Mouse (Mus musculus) kidney, adult 2 months (tissue): ENCODE results near the gene Acsl1. TPM values are rescaled to one million over a fixed set of nuclear protein-coding genes. Genes with fewer than 3 reads are reported as not detected.

Experiments used
- DNase-seq: peaks from one replicate; pipeline ENCODE4 v3.0.0; 2021
- H3K27ac ChIP-seq: fragments of 200-500 bp; 2 replicates; pipeline ENCODE4 v1.5.1; 2012; ENCODE audit warnings: low read depth, low read length, control low read depth, inconsistent platforms; ENCODE audit not compliant: insufficient read depth
- H3K27me3 ChIP-seq: fragments of 200-500 bp; replicated peaks from 2 replicates; pipeline ENCODE4 v1.6.1; 2012; ENCODE audit warnings: mild to moderate bottlenecking, moderate library complexity, low read length, inconsistent platforms; ENCODE audit not compliant: control insufficient read depth, insufficient read depth
- H3K36me3 ChIP-seq: fragments of 200-500 bp; 2 replicates; pipeline ENCODE4 v1.6.1; 2012; ENCODE audit warnings: mild to moderate bottlenecking, moderate library complexity, low read length, inconsistent platforms; ENCODE audit not compliant: control insufficient read depth, insufficient read depth
- H3K4me1 ChIP-seq: fragments of 200-500 bp; 2 replicates; pipeline ENCODE4 v1.6.1; 2011; ENCODE audit warnings: low read length; ENCODE audit not compliant: control insufficient read depth, insufficient read depth
- H3K4me3 ChIP-seq: fragments of 200-500 bp; 2 replicates; pipeline ENCODE4 v1.5.1; 2011; ENCODE audit warnings: mild to moderate bottlenecking, low read depth, low read length, control low read depth; ENCODE audit not compliant: insufficient read depth
- CTCF ChIP-seq: fragments of 200-500 bp; conservative IDR thresholded peaks from 2 replicates; pipeline ENCODE4 v1.5.1; 2011; ENCODE audit warnings: low read depth, mild to moderate bottlenecking, control low read depth, low read length, moderate library complexity, mixed read lengths; ENCODE audit not compliant: insufficient read depth, insufficient read length
- POLR2A ChIP-seq: fragments of 200-500 bp; IDR thresholded peaks from one replicate; pipeline ENCODE4 v1.6.1; 2011; ENCODE audit warnings: low read depth, low read length, control low read depth
- WGBS: fragments of 180-500 bp; shearing (Covaris S2); methylation state at CpG from one replicate; pipeline ENCODE4 v1.1.7; 2018; 5-methylcytosine and 5-hydroxymethylcytosine counted together
- polyA plus RNA-seq: library from polyadenylated mRNA; depleted of rRNA; stranded (reverse); fragments of >200 nt; gene quantifications from 2 replicates; pipeline ENCODE4 v1.2.3, GENCODE M21; 2012

Acsl1 gene
- polyA plus RNA-seq, 1 experiment = 212 TPM

- no peaks in the 10 kb centered on the region for H3K27me3 ChIP-seq
- no peaks in the 10 kb centered on the region for H3K36me3 ChIP-seq
- DNase-seq = peak; percentile 93
- TF ChIP-seq CTCF (peak; percentile 24; the same call in 1 of the 2 replicates), POLR2A (no peak)
- H3K4me1 ChIP-seq = peaks cover 6% of the 10 kb centered on the region; the same call in 1 of the 2 replicates
- peak overlapping the region; percentile 83 for H3K27ac ChIP-seq
- no peak overlapping the region for H3K4me3 ChIP-seq
- 18% methylated on average over 11 of the region's 11 CpGs for WGBS
Observed at GRCm38 (mm10) chr8:46546431-46547176, 75.8 kb downstream of the Acsl1 start.

GRCm38 (mm10) chr8:46547245-46547644, 76.4 kb downstream of the Acsl1 start:
- Histone ChIP-seq H3K4me3 (no peak overlapping the region), H3K4me1 (peaks cover 6% of the 10 kb centered on the region; the same call in 1 of the 2 replicates), H3K36me3 (no peaks in the 10 kb centered on the region), H3K27ac (peak overlapping the region; percentile 83), H3K27me3 (no peaks in the 10 kb centered on the region)
- peak; percentile 86 for DNase-seq
- 12% methylated on average over 4 of the region's 4 CpGs for WGBS
- TF ChIP-seq POLR2A (no peak), CTCF (peak; percentile 35)

- no peak for TF ChIP-seq POLR2A
- no peak for TF ChIP-seq CTCF
- H3K27me3 ChIP-seq = no peaks in the 10 kb centered on the region
- WGBS = 49% methylated on average over 8 of the region's 8 CpGs
- no peaks in the 10 kb centered on the region for H3K36me3 ChIP-seq
- H3K27ac ChIP-seq = no peak overlapping the region
- DNase-seq = no peak
- peaks cover 8% of the 10 kb centered on the region; the same call in 1 of the 2 replicates for H3K4me1 ChIP-seq
- no peak overlapping the region for H3K4me3 ChIP-seq
Observed at GRCm38 (mm10) chr8:46550058-46550457, 79.2 kb downstream of the Acsl1 start.

DNA sequence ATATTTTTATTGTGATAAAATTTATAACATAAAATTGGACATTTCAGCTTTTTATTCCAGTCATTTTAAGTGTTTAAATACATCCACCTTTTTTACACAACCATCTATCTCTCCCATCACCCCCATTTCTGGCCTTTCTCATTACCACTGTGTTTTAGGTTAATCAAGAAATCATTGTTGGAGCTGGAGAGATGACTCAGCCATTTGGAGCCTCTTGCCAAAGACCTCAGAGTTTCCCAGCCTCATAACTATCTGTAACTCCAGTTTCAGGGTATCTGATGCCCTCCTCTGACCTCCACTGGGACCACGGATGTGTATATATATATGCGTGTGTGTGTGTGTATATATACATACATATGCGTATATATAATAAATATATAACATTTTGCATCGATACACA, 80.2 kb downstream of the Acsl1 start:
- no peak for TF ChIP-seq POLR2A
- no peak for TF ChIP-seq CTCF
- Histone ChIP-seq H3K4me3 (no peak overlapping the region), H3K4me1 (peaks cover 8% of the 10 kb centered on the region; the same call in 1 of the 2 replicates), H3K27me3 (no peaks in the 10 kb centered on the region), H3K27ac (no peak overlapping the region), H3K36me3 (no peaks in the 10 kb centered on the region)
- peak; percentile 22 for DNase-seq
- 42% methylated on average over 4 of the region's 4 CpGs for WGBS

DNA sequence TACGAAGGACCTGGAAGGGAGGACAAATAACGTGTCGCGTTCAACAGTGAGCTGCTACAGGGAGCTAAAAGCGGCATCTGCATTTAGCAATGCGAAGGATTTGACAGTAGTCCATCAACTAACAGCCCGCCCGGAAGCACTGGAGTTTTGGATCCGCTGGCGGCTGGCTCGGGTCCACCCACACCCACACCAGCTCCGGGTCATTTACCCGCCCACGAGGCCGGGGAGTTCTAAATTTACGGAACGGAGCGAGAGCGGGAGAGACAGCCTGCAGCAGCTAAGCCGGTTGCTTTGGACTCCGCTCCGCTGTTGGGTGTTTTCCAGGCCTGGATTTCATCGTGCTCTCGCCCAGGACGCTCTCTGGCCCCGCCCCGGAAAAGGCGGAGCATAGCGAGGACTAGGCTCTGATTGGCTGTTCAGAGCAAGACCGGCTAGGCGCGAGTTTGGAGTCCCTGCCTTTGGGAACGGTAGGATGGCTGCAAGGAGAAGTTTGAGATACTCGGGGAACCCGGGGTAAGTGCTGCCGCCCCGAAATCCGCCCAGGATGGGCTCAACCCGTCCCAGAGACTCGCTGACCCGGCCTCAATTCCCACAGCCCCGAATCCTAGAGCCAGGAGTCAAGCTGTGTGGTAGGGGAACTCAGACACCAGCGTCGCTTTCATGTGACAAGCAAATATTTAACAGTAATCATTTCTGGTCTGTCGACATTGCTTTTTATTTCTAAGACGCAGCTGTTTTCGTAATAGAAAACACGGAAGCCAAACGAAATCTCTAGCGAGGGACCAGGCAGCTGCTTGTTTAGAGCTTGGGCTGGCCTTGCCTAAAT, 81.0 kb downstream of the Acsl1 start, which contains the start of gene Cenpu:
TSS of gene Cenpu (plus strand) at position 414 of the 826 bp plus-strand sequence.
- Histone ChIP-seq H3K4me1 (peaks cover 6% of the 10 kb centered on the region; the same call in 1 of the 2 replicates), H3K4me3 (peak within 1 kb of the TSS; percentile 66), H3K27ac (peak within 1 kb of the TSS; percentile 61; the same call in 1 of the 2 replicates), H3K27me3 (no peaks in the 10 kb centered on the region), H3K36me3 (no peaks in the 10 kb centered on the region)
- WGBS = under 1% methylated on average over 50 of the region's 50 CpGs
- no peak for TF ChIP-seq POLR2A
- TF ChIP-seq CTCF = no peak
- peak; percentile 100 for DNase-seq

DNA sequence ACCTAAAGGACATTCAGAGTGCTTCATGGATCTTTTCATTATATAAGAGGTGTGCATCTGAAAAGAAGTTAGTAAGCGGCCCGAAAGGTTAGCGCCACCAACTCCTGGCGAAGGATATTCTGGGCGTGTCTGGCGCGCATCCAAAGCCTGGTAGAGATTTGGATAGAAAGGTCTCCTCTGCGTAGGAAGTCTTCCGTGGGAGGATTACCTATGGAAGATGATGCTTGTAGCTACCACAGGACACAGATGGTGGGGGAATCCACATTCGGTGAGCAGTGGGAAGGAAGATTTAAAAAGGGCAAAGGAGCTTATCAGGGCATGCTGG, 81.6 kb downstream of the Acsl1 start:
- Histone ChIP-seq H3K4me1 (peaks cover 2% of the 10 kb centered on the region; the same call in 1 of the 2 replicates), H3K27ac (no peak overlapping the region), H3K36me3 (no peaks in the 10 kb centered on the region), H3K4me3 (0 out of 2 replicates have a peak overlapping the region, but pooled peaks have one; percentile 58), H3K27me3 (no peaks in the 10 kb centered on the region)
- DNase-seq = peak; percentile 21
- WGBS = 2% methylated on average over 10 of the region's 10 CpGs
- TF ChIP-seq CTCF (no peak), POLR2A (no peak)

DNA sequence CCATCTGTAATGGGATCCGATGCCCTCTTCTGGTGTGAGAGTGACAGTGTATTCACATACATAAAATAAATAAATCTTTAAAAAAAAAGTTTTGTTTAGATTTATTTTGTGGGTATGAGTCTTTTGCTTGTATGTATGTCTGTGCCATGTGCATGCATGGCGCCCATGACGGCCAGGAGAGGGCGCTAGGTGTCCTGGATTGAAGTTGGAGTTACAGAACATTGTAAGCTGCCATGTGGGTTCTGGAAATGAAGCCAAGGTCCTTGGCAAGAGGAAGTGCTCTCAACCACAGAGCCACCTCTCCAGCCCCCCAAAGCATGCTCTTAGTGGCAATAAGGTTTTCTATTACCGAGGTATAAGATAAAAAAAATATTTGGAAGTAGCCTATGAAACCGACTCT, 88.6 kb downstream of the Acsl1 start:
- Histone ChIP-seq H3K27me3 (no peaks in the 10 kb centered on the region), H3K4me3 (no peak overlapping the region), H3K4me1 (no peaks in the 10 kb centered on the region), H3K27ac (no peak overlapping the region), H3K36me3 (no peaks in the 10 kb centered on the region)
- TF ChIP-seq POLR2A (no peak), CTCF (peak; percentile 50)
- peak; percentile 29 for DNase-seq
- 84% methylated on average over 6 of the region's 6 CpGs for WGBS
